Mouse (Mus musculus) left cerebral cortex, postnatal 25 days (tissue): ENCODE measurements around the gene Rad23a. TPM values are rescaled to one million over a fixed set of nuclear protein-coding genes. Genes with fewer than 3 reads are reported as not detected.
A peak's percentile ranks its signal among the peaks of the same experiment; 100 is the strongest.

Experiments
- DNase-seq, 2 experiments: peaks; one replicate each; pipeline ENCODE4 v3.0.0; 2022; ENCODE audit warnings: low spot score in 2 of 2, mixed read lengths in 1 of 2
- intact Hi-C: fragments of 180-260 bp; cut with DNase I; formaldehyde crosslinking; loops from one replicate; pipeline ENCODE4 v1.15.1; 2025
- total RNA-seq, 2 experiments: library from RNA; stranded (reverse); gene quantifications; 2 replicates each; pipeline ENCODE4 v1.2.3; 2021

The Rad23a gene
- total RNA-seq, 2 experiments from 2014 or later: 67.8 to 73.7 TPM

DNA sequence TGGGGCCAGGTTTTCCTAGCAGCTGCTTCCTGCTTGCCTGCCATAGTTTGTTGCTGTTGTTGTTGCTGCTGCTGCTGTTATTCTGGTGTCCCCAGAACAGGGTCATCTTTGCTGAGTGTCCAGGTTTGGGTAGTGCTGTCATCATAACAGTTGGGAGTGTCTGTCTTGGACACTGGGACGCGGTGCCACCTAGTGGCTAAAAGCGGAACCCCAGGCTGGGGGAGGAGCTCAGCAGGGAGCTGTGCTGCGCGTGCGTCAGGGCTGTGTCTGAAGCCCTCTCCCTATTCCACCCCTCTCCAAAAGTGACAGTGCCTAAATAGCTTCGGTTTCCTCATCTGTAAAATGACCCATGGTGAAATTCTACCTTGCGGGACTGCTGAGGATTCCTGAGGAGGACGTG is 24.9 kb downstream of the Rad23a start:
- intact Hi-C loops: no loop called here
- DNase-seq: peak; percentile 95 to 98

DNA sequence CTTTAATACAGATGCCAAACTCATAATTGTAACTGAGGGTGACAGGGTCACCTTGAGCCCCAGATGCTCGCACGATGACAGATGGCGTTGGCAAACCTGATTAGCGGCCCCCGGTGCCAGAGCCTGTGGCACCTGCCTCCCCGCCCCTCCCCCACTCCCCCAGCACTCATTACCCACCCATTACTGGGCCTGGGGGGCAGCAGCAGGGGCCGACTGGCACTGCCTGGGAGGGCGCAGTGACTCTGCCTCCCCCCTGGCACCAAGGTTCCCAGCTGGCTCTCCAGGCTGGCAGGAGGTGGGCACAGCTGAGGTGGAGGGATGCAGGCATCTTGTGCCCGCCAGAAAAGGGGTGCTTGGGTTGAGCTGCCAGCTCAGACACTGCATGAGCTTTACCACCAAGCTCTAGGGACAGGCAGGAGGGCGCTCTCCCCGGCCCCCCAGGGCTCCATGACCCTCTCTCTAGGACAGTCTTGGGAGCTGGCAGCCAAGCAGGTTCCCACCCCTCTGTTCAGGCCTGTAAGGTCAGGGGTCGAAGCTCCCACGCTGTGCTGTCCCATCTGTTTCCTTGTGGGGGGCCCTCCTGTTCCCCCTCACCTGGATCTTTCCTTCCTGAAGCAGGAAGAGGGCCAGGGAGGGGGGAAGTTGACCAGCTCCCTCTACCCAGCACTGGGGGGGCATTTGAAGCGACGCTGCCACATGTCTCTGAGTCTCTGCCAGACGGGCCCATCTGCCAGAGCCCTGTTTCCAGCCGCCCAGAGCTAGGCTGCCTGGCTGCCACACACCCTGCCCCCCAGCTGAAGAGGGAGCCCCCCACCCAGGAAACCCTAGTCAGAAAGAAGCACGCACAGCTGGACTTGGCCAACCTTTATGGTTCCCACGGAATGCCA is 25.7 kb downstream of the Rad23a start:
- no peak for DNase-seq
- intact Hi-C loops: loop anchor here (5.0 kb wide), 1 partner anchor 177 kb away; no protein-coding TSS in a partner anchor

DNA sequence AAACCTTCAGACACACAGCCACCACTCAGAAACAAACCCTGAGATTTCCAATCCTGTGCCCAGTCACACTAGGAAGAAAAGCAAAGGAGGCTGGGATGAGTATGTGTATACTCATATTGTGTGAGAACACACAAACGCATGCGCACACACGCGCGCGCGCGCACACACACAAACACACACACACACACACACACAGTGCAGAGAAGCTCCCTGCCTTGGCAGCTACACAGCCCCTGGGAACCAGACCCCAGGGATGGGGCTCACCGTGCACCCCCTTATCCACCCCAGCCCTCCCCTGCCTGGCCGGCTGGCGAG is 26.3 kb downstream of the Rad23a start:
- intact Hi-C loops: loop anchor here (5.0 kb wide), 1 partner anchor 177 kb away; no protein-coding TSS in a partner anchor
- DNase-seq: no peak

DNA sequence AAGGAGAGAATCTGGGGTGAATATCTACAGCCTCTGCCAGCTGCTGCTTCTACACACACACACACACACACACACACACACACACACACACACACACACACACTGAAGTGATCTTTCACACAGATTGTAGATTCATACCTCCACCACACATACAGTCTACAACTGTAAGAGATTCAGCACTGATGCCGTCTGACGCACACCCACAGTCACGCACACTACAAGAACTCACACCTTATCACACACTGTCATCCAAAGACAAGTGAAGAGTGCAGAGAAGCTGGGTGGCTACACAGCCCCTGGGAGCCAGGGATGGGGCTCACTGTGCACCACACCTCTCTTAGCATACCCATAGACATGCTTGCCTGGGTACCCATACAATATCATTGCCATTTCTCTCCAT is 26.6 kb downstream of the Rad23a start:
- DNase-seq: no peak
- intact Hi-C loops: loop anchor here (2.0 to 5.0 kb wide), 4 partner anchors 105 to 221 kb away; no protein-coding TSS in a partner anchor

DNA sequence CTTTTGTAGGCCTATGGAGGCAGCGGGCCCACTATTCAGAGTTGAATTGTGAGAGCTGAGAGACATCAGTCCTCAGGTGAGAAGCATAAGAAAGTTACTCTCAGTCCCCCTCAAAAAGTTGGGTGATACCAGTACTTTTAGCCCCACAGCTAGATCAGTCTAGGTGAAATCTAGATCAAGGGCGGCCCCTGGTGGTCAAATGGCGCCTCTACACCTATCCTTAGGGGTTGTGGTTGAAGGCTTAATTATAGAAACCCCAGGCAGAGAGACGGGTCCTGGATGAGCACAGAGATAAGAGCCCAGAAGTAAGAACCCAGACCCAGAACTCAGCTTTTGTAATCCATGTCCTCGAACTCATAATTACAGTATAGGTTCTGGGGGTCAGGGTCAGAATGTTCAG is 27.4 kb downstream of the Rad23a start:
- intact Hi-C loops: loop anchor here (2.0 to 5.0 kb wide), 4 partner anchors 104 to 220 kb away; no protein-coding TSS in a partner anchor
- peak; percentile 76 to 90 for DNase-seq

DNA sequence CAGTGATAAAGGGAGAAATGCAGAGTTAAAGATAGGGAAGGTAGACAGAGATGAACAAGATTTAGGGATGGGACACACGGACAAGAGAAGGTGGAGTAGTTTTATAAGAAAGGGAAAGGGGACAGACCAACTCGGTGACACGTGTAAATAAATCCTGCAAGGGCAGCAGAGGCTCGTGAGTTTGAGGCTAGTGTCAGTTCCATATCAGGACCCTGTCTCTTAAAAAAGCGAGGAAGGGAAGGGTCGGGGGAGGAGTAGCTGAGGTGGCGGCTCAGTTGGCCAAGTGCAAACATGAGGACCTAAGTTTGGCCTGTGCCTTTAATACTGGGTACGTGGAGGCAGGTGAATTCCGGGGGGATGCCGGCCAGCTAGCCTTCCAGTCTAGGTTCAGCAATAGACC is 29.2 kb downstream of the Rad23a start:
- DNase-seq: no peak
- intact Hi-C loops: loop anchor here (1.0 to 5.0 kb wide), 2 partner anchors 74 to 174 kb away; no protein-coding TSS in a partner anchor

DNA sequence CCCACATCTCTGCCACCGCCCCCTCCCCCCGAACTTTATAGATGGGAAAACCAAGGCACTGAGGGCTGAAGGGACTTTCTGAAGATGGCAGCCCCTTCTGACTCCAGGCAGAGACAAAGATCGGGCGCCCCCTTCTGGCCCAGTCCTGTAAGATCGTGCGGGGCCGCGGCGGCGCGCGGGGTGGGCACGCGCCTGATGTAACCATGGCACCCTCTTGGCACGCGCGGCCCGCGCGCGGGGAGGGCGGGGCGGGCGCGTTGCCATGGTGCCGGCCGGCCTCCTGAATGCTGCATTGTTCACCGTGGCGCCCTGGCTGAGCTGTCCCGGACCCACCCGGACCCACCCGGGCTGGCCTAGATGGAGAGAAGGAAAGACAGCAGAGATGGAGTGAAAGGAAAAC is 29.6 kb downstream of the Rad23a start:
- intact Hi-C loops: loop anchor here (1.0 to 5.0 kb wide), 2 partner anchors 74 to 174 kb away; no protein-coding TSS in a partner anchor
- peak; percentile 97 for DNase-seq

DNA sequence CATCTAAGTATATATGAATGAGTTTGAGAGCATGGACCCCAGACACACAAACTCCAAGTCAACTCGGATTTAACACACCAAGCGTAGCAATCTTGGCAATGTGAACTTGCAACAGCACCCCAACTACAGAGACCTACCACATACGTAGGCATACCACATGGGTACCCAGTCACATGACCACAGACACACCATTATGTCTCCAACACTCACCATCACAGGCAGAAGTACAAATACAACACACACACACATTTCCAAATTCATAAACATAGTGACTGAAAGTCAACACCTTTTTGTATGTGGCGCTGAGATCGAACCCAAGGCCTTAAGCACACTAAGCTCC is 30.6 kb downstream of the Rad23a start:
- DNase-seq: no peak
- intact Hi-C loops: loop anchor here (5.0 kb wide), 1 partner anchor 173 kb away; no protein-coding TSS in a partner anchor

DNA sequence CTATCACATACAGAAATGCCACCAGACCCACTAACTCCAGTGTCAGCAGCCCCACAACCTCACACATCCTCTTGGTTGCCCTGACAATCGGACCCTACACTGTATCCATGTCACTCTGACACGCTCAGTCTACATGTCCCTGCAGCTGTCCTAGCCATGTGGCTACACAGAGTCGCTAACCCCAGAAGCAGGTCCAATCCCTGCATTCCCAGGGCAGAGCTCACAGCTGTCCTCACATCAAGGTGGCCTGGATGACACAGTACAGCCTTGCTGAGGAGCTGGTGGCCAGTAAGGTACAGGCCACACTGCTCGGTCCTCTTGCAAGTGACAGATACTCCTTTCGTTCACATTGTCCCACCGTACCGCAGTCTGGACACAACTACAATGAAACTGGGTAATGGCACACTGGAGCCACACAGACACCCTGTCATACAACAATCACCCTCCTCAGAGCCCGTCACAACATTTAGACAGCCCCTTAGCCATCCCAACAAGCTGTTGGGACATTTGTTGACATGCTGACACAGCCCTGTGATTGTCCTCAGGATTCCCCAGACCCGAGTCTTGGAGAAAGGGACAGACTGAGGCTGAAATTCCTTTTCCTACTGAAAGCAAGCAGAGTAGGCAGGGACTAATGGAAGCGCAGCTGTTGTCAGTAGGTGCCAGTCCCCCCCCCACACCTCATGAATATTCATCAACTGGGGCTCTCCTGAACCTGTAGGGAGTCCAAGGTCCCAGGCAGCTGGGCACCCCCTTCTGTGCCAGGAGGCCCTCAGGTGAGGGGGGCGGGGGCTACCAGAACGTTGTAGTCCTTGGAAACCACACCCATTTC is 31.1 kb downstream of the Rad23a start:
- intact Hi-C loops: no loop called here
- no peak for DNase-seq

DNA sequence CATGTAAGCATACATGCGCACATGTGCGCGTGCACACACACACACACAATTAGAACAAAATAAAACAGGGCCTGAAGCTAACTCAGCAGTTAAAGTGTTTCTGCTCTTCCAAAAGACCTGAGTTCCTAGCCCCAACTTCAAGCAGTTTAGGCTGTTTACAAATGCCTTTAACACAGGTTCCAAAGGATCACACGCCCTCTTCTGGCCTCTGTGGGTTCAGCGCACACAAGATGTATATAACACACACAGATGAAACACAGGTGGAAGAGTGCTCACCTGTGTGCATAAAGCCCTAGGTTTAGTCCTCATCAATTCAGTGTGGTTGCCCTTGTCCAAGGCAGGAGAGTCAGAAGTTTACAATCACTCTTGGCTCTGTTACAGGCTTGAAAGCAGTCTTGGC is 34.4 kb downstream of the Rad23a start:
- no peak for DNase-seq
- intact Hi-C loops: no loop called here

DNA sequence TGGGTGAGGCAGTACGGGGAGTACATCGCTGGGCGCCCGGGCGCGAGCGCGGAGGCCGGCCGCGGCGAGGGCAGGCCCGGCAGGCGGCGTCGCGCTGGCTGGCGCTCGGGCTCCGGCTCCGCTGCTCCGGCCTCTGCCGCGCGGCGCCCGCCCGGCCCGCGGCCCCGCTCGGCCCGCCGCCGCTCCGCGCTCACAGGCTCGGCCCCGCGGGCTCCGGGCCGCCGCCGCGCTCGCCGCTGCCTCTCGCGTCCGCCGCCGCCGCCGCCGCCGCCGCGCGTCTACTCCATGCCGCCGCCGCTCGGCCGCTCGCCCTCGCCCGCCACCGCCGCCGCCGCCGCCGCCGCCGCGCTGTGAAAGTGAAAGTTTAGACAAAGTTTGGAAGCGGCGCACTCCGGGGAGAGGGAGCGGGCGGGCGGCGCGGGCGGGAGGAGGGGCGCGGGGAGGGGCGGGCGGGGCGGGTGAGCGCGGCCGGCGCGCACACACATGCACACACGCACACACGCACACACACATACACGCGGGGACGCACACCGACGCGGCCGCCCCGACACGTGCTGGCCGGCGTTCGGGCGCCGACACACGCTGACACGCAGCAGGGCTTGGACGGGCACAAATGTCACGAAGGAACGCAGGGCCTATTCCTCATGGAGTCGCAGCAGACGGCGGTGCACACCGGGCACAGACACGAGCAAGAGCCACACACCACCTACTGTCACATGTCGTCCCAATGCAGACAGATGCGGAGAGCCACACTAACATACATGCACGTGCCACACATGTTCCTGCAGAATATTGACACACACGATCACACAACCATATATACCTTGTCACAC is 40.2 kb downstream of the Rad23a start, which contains the start of gene Nfix:
Gene Nfix, minus strand, starts transcription at position 346 of the 833 bp plus-strand sequence.
- DNase-seq: peak; percentile 61 to 67
- intact Hi-C loops: loop anchor here (5.0 kb wide), 1 partner anchor 33 kb away; no protein-coding TSS in a partner anchor

DNA sequence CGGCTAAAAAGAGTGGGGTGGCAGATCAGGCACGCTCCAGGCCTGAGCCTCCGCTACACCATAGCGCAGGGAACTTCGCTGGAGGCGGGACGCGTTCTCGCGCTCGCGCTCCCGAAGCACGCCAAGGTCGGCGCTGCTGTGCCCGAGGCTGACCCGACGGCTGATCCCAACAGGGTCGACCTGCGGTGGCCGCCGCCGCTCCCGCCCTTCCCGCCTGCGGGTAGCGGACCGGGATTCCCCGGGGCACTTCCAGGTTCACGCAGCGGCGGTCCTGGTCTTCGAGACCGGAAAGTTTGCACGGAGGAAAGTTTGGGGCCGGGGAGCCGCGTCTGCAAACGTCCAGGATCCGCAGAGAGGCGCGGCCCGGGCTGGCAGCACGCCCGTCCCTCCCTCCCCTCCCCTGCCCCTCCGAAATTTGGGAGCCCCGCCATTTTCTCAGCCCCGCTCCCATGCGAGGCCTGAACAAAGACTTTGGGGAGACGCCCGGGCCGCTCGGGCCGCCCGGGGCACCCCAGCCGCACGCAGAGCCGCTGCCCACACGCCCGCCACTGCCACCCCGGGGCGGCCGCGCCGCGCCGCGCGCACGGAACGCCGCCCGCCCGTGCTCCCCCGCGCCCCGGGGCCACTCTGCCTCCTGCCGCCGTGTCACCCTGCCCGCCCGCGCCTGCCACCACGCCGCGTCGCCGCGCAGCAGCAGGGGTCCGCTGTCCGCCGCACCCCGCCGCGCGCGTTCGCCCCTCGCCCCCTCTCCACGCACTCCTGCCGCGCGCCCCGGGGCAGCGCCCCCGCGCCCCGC is 41.1 kb downstream of the Rad23a start:
- peak in 1 of 2 experiments; percentile 52 for DNase-seq
- intact Hi-C loops: no loop called here

DNA sequence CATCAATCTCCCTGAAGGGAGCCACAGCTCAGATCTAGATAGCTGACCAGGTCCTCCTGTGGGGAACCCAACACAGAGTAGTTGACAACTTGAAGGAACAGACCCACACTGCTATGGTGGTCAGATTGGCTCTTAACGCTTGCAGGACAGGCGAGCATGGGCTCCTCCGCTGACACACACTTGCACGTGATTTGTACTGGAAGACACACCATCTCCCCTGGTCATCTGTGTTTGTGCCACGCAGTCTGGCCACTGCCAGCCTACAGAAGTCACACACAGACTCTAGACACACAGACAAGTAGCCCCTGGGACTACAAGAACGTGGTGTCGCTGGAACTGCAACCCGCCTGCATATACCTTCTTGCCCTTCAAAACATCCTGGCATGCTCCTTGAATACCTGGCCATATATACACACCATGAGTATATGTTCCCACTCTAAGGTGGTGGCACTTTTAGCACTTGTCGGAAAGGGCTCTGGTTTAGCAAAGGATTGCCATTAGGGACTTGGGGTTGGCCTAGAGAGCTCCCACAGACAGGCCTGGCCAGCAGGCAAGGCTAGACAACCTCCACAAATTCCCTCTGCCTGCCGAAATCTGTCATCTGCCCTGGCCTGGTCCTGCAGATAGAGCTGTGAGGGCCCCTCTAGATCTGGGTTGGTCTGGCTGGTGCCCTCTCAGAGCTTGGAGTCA is 41.9 kb downstream of the Rad23a start:
- intact Hi-C loops: no loop called here
- DNase-seq: no peak

DNA sequence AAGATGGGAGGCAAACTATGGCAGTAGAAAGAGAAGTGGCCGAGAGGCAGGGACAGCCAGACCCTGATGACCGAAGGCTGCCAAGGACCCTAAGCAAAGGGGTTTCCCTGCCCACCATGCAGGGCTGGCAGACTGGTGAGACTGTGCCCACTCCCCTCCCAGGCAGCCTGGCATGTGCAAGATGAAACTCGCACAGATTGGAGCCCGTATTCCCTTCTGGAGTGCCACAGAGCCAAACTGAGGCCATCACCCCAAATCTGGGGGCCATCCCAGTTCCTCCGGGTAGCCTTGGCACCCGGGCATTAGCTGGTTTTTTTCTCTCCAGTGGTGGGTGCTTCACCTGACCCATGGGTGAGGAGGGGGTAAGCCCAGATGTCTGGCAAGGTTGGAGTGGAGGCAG is 42.5 kb downstream of the Rad23a start:
- DNase-seq: no peak
- intact Hi-C loops: no loop called here

DNA sequence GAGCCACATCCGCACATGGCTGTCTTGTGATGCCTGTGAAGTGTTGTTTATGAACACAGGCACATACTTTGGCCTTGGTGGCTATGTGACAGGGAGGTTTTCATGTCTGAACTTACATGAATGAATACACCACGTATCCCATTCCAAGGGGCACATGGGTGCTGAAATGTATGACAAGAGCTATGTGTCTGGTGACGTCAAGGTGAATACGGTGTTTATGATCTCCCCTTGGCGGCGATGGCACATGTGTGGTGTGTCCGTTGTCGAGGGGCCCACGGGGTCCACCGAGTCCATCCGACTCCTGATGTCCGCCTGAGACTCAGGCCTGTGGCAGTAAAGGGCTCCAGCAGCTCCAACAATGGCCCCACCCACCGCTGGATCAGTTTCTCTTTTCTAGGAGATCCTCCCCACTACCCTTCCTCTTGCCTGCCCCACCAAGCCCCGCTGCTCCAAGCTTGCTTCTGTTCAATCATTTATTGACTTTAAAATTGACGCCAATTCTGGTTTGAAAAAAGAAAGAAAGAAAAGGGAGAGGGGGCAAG is 43.1 kb downstream of the Rad23a start:
- intact Hi-C loops: no loop called here
- DNase-seq: peak in 1 of 2 experiments; percentile 11

DNA sequence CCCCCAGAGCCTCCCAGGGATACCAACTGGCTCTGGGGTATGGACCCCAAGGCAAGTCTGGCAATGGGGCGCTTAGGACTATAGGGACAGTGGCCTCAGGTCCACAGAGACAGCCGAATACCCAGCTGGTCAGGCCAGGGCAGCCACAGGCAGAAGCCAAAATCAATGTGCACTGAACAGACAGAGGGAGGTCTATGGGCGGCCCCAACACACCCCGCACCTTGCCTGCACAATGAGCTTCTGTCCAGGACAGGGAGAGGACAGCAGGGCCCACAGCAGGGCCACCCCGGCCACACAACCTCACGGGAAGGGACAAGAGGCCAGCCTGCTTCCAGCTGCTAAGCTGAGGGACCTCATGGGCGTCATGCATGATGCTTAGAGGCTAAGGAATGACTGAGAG is 46.0 kb downstream of the Rad23a start:
- DNase-seq: peak; percentile 43 to 61
- intact Hi-C loops: loop anchor here (2.0 kb wide), 1 partner anchor 20 kb away; no protein-coding TSS in a partner anchor

DNA sequence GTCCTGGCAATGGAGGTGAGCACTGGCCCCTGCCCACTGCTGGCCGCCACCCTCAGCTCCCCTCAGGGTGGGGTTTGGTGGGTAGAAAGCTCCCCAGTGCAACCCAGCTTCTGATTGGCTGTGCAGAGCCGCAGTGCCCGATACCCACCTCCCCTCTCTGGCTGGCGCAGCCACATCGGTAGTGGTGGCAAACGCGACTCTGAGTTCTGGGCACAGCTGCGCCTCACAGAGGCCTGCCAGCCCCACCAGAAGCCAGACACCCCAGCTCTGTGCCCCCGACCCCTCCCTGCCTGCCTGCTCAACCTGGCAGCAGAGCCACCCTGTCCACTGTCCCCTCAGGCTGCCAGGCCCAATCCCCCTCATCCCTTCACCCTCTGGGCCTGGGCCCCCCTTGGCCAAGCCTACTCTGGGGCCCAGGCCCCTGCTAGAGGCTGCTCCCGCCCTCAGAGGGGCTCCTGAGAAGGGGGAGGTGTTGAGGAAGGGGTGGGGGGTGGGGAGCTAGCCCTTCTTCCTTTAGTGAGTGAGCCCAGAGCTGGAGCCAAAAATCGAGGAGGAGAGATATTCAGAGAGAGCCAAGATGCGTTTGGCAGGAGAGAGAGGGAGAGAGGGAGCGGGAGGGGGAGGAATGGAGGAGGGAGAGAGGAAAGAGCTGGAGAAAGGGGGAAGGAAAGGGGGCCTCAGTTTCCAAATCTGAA is 46.5 kb downstream of the Rad23a start:
- intact Hi-C loops: loop anchor here (2.0 kb wide), 1 partner anchor 19 kb away; no protein-coding TSS in a partner anchor
- DNase-seq: peak; percentile 55 to 91
